Mouse (Mus musculus): ENCODE results near the gene Slc22a4.

DNA sequence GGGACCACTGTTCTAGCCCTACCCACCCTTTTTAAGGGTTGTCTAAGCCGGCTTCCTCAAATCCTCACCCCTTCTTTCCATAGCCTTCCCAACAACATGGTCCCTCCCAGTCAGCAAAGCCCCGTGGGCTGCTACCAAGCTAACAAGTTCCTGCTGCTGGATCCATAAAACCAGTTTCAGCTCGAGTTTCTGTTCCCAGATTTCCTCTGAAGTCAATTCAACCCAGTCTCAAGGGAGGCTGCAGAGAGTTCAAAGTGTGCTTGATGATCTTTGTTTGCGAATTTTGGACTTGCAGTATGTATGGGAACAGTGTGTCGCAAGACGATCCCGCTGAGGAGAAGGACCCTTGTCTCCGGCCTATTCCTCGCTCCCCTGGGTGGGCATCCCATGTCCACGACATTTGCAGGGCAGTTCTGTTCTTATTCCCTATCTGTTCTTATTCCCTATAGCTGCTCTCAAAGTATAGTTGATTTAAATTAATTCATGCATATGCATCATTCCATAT lies 19.4 kb downstream of the Slc22a4 start:
- TF ChIP-seq POLR2A (IDR thresholded peaks at IDR 0.05; ENCODE audit: low read depth, low read length) (no peak), CTCF (IDR thresholded peaks at IDR 0.05; ENCODE audit: extremely low read depth, insufficient read depth, insufficient read length, insufficient replicate concordance) (no peak)
